Mouse (Mus musculus): ENCODE measurements at regions not wholly inside any gene's neighbourhood (a gene's known extent, or its start where the extent isn't known, plus 50 kb on each side); places are given as distances from the start of the nearest gene placed in this dataset.

DNA sequence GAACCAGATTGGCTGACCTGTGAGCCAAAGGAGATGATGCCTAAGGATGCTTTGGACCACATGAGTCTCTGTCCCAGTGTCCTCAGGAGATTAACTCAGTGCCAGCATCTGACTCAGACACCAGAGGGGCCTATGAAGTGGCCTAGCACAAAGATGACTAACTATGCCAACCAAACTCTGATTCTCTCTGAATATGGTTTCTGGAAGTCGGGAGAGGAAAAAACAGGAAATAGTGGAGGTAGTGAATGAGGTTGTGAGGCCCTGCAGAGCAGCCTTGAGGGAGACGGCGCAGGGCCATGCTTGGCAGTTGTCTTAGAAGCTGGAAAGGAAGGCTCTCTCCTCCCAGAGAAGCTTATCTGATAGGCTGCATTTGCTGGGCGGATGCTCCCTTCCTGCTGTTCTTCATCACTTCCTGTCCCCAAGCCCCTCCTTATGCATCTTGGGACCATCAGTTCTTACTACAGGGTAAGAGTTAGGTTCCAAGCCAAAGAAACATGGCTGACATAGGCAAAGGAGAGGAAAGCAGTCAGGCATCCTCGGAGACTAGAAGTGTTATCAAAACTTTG, 155.4 kb downstream of the Tle3 start:
- ATAC-seq, result no peak
- H3K27ac ChIP-seq (ENCODE audit: low read length), result no peak overlapping the region

DNA sequence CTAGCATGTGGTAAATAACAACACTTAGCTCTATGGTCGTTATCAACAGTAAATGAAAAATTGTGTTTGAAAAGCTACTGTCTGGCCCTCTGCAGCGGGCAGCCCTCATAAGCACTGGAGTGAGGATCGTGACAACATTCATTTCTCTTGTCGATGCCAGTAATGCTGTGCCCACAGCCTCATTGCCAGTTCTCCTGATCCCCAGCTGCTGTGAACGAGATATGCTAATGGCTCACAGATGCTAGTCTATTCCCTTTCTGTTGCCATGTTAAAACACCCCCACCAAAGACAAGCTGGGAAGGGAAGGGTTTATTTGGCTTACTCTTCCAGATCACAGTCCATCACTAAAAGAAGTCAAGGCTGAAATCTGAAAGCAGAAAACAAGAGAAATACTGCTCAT, 148.0 kb downstream of the Tle3 start:
- 55% methylated on average over 5 of the region's 5 CpGs for WGBS

More for the DNA sequence above, 155.4 kb downstream of the Tle3 start:
- Histone ChIP-seq H3K4me2 (ENCODE audit: low read length) (no peak overlapping the region), H3K4me1 (replicated peaks; ENCODE audit: control insufficient read depth, insufficient read depth, low read length) (peaks cover 41% of the 10 kb centered on the region), H3K9me3 (ENCODE audit: control insufficient read depth, low read length) (0 out of 2 replicates have a peak, but pooled peaks cover 1% of the 10 kb centered on the region), H3K36me3 (ENCODE audit: control insufficient read depth, insufficient read depth) (no peaks in the 10 kb centered on the region), H3K9ac (replicated peaks; ENCODE audit: low read depth, low read length) (no peak overlapping the region), H3K27me3 (replicated peaks; ENCODE audit: control insufficient read depth, insufficient read depth, low read length) (no peaks in the 10 kb centered on the region), H3K4me3 (replicated peaks; ENCODE audit: low read length) (no peak overlapping the region)
- 80% methylated on average over 5 of the region's 5 CpGs for WGBS

DNA sequence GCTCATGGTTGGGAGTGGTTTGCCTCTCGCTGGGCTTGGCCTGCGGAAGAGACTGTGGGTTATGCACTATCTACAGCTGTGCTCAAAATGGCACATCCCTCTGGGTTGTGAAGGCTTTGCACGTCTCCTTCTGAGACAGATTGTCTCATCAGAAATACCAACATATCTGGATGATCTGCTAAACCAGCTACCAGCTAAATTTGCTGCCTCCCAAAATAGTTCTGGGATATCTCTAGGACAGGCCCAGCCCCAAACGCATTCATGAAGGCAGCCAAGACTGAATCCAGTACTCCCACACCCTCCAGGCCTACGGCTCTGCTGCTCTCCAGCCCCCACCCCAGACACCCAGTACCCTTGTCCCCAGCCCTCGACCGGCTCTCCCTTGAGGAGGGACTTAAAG, 145.7 kb downstream of the Tle3 start:
- no peak for ATAC-seq
- Histone ChIP-seq H3K9me3 (ENCODE audit: control insufficient read depth, low read length) (peaks cover 7% of the 10 kb centered on the region), H3K4me3 (replicated peaks; ENCODE audit: low read length) (no peak overlapping the region), H3K36me3 (ENCODE audit: control insufficient read depth, insufficient read depth) (no peaks in the 10 kb centered on the region), H3K27me3 (replicated peaks; ENCODE audit: control insufficient read depth, insufficient read depth, low read length) (no peaks in the 10 kb centered on the region), H3K4me2 (ENCODE audit: low read length) (no peak overlapping the region), H3K4me1 (replicated peaks; ENCODE audit: control insufficient read depth, insufficient read depth, low read length) (no peaks in the 10 kb centered on the region), H3K9ac (replicated peaks; ENCODE audit: low read depth, low read length) (no peak overlapping the region), H3K27ac (ENCODE audit: low read length) (no peak overlapping the region)
- 91% methylated on average over 7 of the region's 7 CpGs for WGBS

More for the DNA sequence above, 148.0 kb downstream of the Tle3 start:
- no peaks in the 10 kb centered on the region for H3K36me3 ChIP-seq (ENCODE audit: control insufficient read depth, insufficient read depth)
- H3K4me1 ChIP-seq (replicated peaks; ENCODE audit: control insufficient read depth, insufficient read depth, low read length), result no peaks in the 10 kb centered on the region
- H3K9ac ChIP-seq (replicated peaks; ENCODE audit: low read depth, low read length), result no peak overlapping the region
- no peak overlapping the region for H3K4me2 ChIP-seq (ENCODE audit: low read length)
- no peaks in the 10 kb centered on the region for H3K27me3 ChIP-seq (replicated peaks; ENCODE audit: control insufficient read depth, insufficient read depth, low read length)
- peaks cover 7% of the 10 kb centered on the region for H3K9me3 ChIP-seq (ENCODE audit: control insufficient read depth, low read length)
- no peak overlapping the region for H3K27ac ChIP-seq (ENCODE audit: low read length)
- no peak overlapping the region for H3K4me3 ChIP-seq (replicated peaks; ENCODE audit: low read length)
- no peak for ATAC-seq

DNA sequence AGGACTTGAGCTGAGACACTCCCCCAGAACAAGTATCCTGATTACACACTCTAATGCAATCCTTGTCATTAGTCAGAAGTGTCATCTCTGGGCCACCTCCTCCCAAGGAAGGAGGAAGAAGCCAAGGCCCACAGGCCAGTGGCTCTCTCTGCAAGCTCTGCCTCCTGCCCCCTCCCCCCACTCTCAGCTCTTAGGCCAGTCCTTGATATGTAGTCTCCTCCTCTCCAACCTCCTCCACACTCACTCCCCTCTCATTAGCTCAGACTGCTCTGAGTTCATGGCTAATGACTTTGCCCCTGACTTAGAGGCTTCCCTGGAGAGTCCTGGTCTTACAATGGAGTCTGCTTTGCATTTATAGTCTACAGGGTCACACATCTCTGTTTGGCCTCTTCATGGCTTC, 139.3 kb downstream of the Tle3 start:
- ATAC-seq, result no peak
- Histone ChIP-seq H3K9me3 (ENCODE audit: control insufficient read depth, low read length) (no peaks in the 10 kb centered on the region), H3K9ac (replicated peaks; ENCODE audit: low read depth, low read length) (no peak overlapping the region), H3K4me2 (ENCODE audit: low read length) (no peak overlapping the region), H3K27me3 (replicated peaks; ENCODE audit: control insufficient read depth, insufficient read depth, low read length) (0 out of 2 replicates have a peak, but pooled peaks cover 4% of the 10 kb centered on the region), H3K36me3 (ENCODE audit: control insufficient read depth, insufficient read depth) (no peaks in the 10 kb centered on the region), H3K27ac (ENCODE audit: low read length) (no peak overlapping the region), H3K4me3 (replicated peaks; ENCODE audit: low read length) (no peak overlapping the region), H3K4me1 (replicated peaks; ENCODE audit: control insufficient read depth, insufficient read depth, low read length) (peaks cover 26% of the 10 kb centered on the region)

DNA sequence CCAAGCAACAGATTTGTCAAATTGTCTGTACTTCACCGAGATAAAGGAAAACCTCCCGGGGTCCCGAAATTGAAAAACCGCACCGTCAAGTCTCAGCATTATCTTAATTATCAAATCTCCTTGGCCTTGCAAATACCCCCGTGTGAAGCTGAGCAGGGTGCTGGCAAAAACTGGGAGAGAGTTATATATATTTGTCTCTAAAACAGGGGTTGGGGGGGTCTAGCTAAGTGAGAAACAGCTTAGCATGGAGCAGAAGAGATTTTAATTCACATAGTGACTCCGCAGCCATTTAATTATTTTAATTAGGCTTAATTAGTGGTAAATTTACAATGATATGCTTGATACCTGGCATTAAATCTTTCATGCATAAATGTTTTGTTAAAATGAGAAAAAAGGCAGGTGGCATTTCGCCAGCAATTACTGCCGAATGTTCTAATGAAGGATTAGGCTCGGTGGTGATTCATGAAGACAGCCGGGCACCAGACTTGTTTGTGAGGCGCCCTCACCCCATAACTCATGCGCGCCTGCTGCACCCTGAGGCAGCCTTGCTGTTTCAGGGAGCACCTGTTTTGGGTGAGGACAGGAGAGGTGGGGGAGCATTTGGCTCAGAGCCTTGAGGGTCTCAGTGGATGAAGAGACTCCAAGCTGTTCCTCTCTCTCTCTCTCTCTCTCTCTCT, 138.2 kb downstream of the Tle3 start:
- Histone ChIP-seq H3K4me1 (replicated peaks; ENCODE audit: control insufficient read depth, insufficient read depth, low read length) (peaks cover 26% of the 10 kb centered on the region), H3K9me3 (ENCODE audit: control insufficient read depth, low read length) (no peaks in the 10 kb centered on the region), H3K4me2 (ENCODE audit: low read length) (peak overlapping the region; percentile 43), H3K4me3 (replicated peaks; ENCODE audit: low read length) (no peak overlapping the region), H3K27me3 (replicated peaks; ENCODE audit: control insufficient read depth, insufficient read depth, low read length) (0 out of 2 replicates have a peak, but pooled peaks cover 4% of the 10 kb centered on the region), H3K9ac (replicated peaks; ENCODE audit: low read depth, low read length) (no peak overlapping the region), H3K36me3 (ENCODE audit: control insufficient read depth, insufficient read depth) (no peaks in the 10 kb centered on the region), H3K27ac (ENCODE audit: low read length) (peak overlapping the region; percentile 66)
- 5% methylated on average over 14 of the region's 14 CpGs for WGBS
- peak; percentile 89 for ATAC-seq

DNA sequence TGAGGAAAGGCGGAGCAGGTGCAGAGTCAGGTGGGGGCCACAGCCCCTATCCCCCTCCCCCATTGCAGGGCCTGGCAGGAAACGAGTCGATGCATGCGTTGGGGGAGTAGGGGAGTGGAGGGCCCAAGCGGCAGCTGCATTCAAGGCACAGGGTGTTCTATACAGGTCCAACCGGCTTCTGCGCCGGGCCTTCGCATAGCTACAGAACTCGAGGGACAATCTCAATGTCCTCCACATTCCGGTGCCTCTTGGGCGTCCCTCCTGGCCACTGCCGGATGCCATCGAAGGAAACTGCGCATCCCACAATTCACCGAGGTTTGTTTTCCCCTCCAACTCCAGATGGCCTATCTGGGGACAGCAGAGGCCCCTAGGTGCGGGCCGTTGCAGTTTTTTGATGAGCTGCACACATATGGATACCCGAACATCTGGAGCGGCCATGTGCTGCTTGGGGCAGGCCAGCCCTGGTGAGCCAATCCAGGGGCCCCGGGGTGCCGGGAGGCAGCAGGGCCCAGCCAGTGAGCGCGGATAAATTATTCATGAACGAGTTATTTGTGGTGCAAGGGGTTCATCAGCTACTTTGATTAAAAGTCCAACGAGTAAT, 137.5 kb downstream of the Tle3 start:
- Histone ChIP-seq H3K4me3 (replicated peaks; ENCODE audit: low read length) (no peak overlapping the region), H3K36me3 (ENCODE audit: control insufficient read depth, insufficient read depth) (no peaks in the 10 kb centered on the region), H3K27me3 (replicated peaks; ENCODE audit: control insufficient read depth, insufficient read depth, low read length) (0 out of 2 replicates have a peak, but pooled peaks cover 4% of the 10 kb centered on the region), H3K27ac (ENCODE audit: low read length) (peak overlapping the region; percentile 66; the same call in 1 of the 2 replicates), H3K9ac (replicated peaks; ENCODE audit: low read depth, low read length) (peak overlapping the region; percentile 39; the same call in 1 of the 2 replicates), H3K4me2 (ENCODE audit: low read length) (peak overlapping the region; percentile 43), H3K4me1 (replicated peaks; ENCODE audit: control insufficient read depth, insufficient read depth, low read length) (peaks cover 26% of the 10 kb centered on the region), H3K9me3 (ENCODE audit: control insufficient read depth, low read length) (no peaks in the 10 kb centered on the region)
- ATAC-seq, result peak; percentile 76
- 11% methylated on average over 26 of the region's 26 CpGs for WGBS

DNA sequence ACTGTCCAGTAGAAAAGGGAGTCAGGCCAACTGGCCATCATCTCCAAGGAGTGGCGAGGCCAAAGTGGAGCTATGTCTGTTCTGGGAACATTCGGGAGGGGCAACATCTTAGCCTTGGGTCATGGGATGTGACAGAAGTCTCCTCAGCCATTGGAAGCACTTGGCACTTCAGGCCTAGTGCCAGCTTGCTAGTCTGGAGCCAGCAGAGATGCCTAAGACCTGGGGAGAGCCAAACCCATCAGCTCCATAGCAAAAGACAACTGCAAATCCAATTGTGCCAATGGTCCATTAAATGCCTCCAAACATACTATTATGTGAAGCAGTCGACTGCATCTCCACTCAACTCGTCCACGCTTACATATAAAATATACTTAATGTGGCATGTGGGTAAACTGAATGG, 136.9 kb downstream of the Tle3 start:
- Histone ChIP-seq H3K27ac (ENCODE audit: low read length) (no peak overlapping the region), H3K27me3 (replicated peaks; ENCODE audit: control insufficient read depth, insufficient read depth, low read length) (0 out of 2 replicates have a peak, but pooled peaks cover 10% of the 10 kb centered on the region), H3K36me3 (ENCODE audit: control insufficient read depth, insufficient read depth) (no peaks in the 10 kb centered on the region), H3K4me3 (replicated peaks; ENCODE audit: low read length) (no peak overlapping the region), H3K4me2 (ENCODE audit: low read length) (no peak overlapping the region), H3K4me1 (replicated peaks; ENCODE audit: control insufficient read depth, insufficient read depth, low read length) (peaks cover 26% of the 10 kb centered on the region), H3K9me3 (ENCODE audit: control insufficient read depth, low read length) (no peaks in the 10 kb centered on the region), H3K9ac (replicated peaks; ENCODE audit: low read depth, low read length) (no peak overlapping the region)
- ATAC-seq, result no peak
- WGBS, result 53% methylated on average over 5 of the region's 5 CpGs

DNA sequence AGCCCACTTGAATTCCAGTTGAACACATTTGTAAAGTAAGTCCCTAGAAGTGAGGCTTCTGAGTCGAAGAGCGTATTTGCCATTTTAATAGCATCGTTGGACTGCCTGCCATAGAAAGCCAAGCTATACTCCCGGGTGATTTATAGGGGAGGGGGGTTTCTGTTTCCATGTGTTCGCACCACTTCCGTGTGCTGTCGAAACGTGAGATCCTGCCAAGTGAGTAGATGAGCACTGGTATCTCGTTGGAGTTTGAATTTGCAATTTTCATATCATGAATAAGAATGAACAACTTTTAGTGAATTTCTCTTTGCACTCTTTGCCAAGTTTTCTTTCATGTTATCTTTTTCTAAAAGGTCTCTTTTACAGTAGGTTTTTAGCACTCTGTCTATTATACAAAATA, 128.7 kb downstream of the Tle3 start:
- Histone ChIP-seq H3K4me2 (ENCODE audit: low read length) (no peak overlapping the region), H3K27me3 (replicated peaks; ENCODE audit: control insufficient read depth, insufficient read depth, low read length) (peaks cover 9% of the 10 kb centered on the region; the same call in 1 of the 2 replicates), H3K4me3 (replicated peaks; ENCODE audit: low read length) (no peak overlapping the region), H3K9ac (replicated peaks; ENCODE audit: low read depth, low read length) (no peak overlapping the region), H3K4me1 (replicated peaks; ENCODE audit: control insufficient read depth, insufficient read depth, low read length) (no peaks in the 10 kb centered on the region; the same call in 1 of the 2 replicates), H3K9me3 (ENCODE audit: control insufficient read depth, low read length) (0 out of 2 replicates have a peak, but pooled peaks cover 3% of the 10 kb centered on the region), H3K36me3 (ENCODE audit: control insufficient read depth, insufficient read depth) (no peaks in the 10 kb centered on the region), H3K27ac (ENCODE audit: low read length) (no peak overlapping the region)
- no peak for ATAC-seq
- 56% methylated on average over 9 of the region's 9 CpGs for WGBS

DNA sequence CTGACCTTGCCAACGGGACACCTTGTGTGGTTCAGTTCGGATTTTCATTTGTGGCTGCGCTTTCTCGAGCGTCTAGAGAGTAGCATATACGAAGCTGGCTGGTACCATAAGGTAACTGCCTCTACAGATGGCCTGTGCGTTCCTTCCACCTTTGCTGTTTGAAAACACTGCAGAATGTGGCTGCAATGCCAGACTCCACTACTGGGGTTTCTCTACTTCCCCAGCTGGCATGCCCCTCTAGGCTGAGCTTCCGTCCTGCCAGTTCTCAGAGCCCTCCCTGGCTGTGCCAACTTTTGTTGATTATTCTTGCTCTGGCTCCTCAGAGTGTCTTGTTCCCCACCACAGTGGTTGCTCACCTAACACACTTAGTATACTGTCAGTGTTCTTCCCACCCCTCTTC, 120.7 kb downstream of the Tle3 start:
- Histone ChIP-seq H3K27me3 (replicated peaks; ENCODE audit: control insufficient read depth, insufficient read depth, low read length) (peaks cover 30% of the 10 kb centered on the region), H3K4me3 (replicated peaks; ENCODE audit: low read length) (no peak overlapping the region), H3K4me1 (replicated peaks; ENCODE audit: control insufficient read depth, insufficient read depth, low read length) (peaks cover 7% of the 10 kb centered on the region; the same call in 1 of the 2 replicates), H3K36me3 (ENCODE audit: control insufficient read depth, insufficient read depth) (no peaks in the 10 kb centered on the region), H3K4me2 (ENCODE audit: low read length) (no peak overlapping the region), H3K9ac (replicated peaks; ENCODE audit: low read depth, low read length) (no peak overlapping the region), H3K9me3 (ENCODE audit: control insufficient read depth, low read length) (no peaks in the 10 kb centered on the region), H3K27ac (ENCODE audit: low read length) (no peak overlapping the region)
- 56% methylated on average over 8 of the region's 8 CpGs for WGBS
- ATAC-seq, result peak; percentile 69

All from forebrain, embryonic 16.5 days (tissue).